Mouse (Mus musculus) G1E-ER4 (cell line): ENCODE measurements around the gene Ttll3. TPM values are rescaled to one million over a fixed set of nuclear protein-coding genes. Genes with fewer than 3 reads are reported as not detected.

Experiments used
- GATA1 ChIP-seq: IDR thresholded peaks from one replicate; pipeline ENCODE4 v1.8.0; 2012; ENCODE audit warnings: low read length, inconsistent platforms
- polyA plus RNA-seq: library from polyadenylated mRNA; stranded (reverse); fragments of >175 nt; gene quantifications from 2 replicates; pipeline ENCODE4 v1.2.3, GENCODE M21; 2012

The Ttll3 gene
- polyA plus RNA-seq, 1 experiment, result 4.8 TPM

DNA sequence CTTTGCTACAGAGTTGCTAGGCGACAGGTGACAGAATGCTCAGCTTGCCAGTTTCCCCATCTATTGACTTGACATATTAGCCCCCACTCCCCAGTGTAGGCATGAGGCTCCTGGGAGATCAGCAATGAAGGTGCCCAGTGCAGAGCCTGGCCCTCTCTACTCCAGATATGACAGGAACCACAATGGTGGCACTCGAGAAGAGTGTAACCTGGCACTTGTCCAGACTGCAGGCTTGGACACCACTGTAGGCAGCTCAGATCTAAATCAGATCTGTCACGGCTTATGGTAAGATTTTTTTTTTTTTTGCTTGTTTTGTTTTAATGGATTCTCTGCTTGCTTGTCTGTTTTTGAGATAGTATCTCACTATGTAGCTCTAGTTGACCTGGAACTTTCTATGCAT is 44.6 kb downstream of the Ttll3 start:
- no peak for TF ChIP-seq GATA1

DNA sequence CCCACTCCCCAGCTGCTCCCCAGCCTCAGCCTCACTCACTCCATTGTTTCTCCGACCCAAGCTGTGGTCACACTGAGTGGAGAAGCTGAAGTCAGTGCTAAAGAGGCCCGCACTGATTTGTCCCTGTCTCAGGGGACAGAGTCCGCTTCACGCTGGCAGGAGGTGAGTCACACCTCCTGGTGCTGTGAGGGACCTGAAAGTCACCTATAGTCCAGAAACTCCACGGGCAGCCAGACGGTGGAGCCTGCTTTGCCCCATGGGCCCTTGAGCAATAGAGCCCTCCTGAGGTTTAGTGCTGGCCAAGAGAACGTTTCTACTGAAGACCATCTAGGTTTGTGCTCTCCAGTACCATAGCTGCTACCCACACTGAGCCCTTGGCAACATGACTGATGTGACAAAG is 45.6 kb downstream of the Ttll3 start:
- no peak for TF ChIP-seq GATA1

DNA sequence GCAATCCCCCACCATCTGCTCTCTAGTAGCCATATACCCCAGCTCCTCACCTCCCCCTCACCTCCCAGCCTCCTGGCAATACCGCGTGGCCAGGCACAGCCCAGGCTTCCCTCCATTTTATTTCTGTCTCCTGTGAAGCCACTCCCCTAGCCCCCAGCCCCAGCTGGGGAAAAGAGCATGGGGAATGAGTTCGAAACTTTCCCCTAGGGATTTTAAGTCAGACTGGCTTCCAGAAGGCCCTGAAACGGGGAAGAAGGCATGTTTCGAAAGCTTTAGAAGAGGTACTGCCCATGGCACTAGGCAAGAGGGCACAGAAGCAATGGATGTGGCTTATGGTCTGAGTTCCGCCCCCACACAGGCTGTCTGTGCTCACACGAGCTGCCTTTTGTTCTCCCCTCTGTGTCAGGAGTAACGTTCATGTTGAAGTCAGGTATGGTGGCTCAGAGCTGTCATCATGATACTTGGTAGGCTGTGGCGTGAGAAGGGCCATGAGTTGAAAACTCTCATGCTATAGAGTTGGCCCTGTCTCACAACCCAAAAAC is 46.7 kb downstream of the Ttll3 start, which contains the start of gene Cidec:
Cidec (minus strand) TSS at position 97 of the 542 bp plus-strand sequence.
- TF ChIP-seq GATA1, result no peak

DNA sequence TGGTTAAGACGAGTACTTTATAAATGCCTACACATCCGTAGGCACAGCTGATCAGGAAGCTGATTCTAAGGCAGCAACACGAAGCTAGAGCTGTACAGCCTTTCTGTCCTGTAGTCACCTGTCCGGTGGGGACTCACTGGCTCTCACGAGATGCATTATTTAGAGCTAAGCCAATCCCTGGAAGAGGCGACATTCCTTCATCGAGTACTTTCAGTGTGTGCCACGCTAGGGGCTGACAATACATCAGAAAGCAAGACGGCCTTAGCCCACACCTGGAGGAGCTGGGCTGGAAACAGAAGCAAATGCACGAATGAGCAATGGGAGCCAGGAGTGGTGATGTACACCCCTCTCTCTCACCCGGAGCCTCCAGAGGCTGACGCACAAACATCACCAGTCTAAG is 48.1 kb downstream of the Ttll3 start:
- no peak for TF ChIP-seq GATA1

DNA sequence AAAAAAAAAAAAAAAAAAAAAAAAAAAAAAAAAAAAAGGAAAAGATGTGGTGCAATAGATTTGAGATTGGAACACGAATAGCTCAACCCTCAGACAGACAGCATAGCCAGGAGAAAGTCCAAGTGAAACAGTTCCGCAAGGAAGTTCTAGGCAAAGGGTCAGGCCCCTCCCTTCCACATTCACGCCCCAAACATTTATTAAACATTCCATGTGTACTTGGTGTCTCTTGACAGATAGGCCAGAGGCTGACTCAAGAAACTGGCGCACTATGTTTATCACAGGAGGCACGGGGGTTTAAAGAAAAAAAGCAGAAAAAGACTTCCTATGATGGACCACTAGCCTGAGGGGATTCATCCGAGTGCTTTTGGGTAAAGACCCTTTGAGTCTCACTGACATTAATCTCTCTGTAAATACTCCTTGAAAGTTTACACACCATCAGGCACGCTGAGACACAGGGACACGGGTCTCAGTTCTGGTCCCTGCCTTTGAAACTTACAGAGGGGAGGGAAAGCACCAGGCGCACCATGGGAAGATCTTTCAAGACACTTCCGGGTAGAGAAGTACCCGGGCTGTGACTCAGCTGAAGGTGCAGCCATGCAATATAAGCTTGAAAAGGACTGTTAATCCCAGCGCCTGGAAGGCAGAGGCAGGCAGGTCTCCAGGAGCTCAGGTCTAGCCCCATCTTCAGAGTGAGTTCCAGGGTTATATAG is 49.8 kb downstream of the Ttll3 start:
- no peak for TF ChIP-seq GATA1

DNA sequence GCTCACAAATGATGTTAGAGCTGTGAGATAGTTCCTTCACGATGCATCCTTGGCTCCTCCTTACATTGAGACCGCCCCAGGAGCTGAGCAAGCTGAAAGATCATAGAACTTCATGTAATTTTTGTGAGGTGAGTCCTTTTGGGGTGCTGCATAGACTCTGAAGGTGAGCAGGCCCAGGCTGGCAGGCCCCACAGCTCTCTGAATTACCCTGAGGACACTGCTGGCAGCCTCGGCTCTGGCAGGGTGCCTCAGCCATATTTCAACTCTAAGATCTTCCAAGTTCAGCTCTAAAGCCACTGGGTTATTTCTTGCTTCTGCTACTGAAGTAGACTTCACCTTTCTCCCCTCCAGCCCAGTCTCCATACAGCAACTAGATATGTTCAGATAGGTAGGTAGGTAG is 51.6 kb downstream of the Ttll3 start:
- TF ChIP-seq GATA1, result no peak

DNA sequence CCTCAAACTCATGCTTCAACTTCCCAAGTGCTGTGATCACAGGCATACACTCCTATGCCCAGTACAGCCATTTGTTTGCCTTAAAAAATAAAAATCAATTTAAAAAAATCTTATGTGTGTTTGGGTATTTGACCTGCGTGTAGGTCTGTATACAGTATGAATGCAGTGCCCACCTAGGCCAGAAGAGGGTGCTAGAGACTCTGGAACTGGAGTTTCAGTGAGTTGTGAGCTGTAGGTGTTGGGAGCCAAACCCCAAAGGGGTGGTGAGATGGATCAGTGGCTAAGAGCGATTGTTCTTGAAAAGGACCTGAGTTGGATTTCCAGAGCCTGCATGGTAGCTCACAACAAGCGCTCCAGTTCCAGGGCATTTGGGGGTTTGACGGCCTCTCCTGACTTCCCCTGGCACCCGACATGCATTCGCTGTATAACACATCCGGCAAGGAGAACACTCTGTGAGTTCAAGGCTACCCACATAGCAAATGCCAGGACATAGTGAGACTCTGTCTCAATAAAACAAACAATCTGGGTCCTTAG is 52.2 kb downstream of the Ttll3 start:
- TF ChIP-seq GATA1, result no peak

DNA sequence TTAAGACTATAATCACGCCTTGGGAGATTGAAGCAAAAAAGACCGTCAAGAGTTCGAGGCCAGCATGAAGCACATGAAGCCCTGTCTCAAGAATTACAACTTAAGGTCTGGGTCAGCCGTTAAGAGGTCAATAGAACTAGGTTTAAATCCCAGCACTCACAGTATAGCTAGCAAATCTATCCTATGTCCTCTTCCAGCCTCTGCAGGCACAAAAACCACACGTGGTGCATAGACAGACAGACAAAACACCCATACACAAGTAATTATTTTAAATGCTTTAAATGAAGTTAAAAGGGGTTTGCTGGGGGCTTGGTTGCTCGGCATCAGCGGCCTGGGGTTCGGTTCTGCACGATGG is 53.0 kb downstream of the Ttll3 start:
- TF ChIP-seq GATA1, result no peak

DNA sequence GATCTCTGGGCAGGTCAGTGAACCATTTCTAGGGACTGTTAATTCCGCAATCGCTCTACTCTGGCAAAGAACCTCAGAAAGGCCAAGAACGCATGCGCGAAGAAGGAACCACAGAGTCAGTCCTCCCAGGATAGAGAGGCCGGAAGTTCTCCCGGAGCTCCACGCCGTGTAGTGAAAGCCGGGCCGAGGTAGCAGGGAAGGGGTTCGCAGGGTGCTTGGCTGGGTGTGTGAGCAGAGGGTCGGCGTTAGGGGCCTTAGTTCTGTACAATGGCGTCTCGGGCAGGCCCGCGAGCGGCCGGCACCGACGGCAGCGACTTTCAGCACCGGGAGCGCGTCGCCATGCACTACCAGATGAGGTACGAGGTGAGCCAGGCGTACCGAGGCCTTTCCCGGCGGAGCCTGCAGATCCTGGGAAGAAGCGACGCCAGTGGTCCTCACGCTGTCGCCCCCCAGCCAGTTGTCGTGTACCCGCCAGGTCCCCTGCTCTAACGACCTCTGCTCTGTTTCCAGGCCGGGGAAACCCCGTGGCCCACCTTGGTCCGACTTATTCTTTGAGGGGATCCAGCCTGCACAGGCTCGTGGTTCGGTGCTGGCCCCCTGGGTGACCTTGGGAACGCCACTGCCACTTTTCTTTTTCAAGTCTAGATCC is 53.5 kb downstream of the Ttll3 start, which contains the start of gene Jagn1:
Jagn1 (plus strand) TSS at position 128 of the 649 bp plus-strand sequence.
- TF ChIP-seq GATA1, result no peak

DNA sequence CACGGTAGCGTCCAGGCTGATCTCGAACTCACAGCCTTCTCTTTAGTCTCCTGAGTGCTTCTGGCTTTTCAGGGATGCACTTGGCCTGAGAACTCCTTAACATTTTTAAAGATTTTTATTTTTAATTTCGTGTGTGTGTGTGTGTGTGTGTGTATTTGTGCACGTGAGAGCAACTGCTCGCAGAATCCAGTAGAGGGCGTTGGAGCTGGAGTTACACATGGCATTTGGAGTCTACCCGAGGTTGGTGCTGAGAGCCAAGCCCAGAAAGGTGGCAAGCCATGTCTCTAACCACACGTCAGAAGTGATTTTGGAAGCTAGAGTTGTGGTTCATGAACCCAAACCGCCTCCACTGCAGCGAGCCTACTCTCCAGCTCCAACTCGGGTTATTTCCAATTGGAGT is 54.0 kb downstream of the Ttll3 start:
- TF ChIP-seq GATA1, result no peak

DNA sequence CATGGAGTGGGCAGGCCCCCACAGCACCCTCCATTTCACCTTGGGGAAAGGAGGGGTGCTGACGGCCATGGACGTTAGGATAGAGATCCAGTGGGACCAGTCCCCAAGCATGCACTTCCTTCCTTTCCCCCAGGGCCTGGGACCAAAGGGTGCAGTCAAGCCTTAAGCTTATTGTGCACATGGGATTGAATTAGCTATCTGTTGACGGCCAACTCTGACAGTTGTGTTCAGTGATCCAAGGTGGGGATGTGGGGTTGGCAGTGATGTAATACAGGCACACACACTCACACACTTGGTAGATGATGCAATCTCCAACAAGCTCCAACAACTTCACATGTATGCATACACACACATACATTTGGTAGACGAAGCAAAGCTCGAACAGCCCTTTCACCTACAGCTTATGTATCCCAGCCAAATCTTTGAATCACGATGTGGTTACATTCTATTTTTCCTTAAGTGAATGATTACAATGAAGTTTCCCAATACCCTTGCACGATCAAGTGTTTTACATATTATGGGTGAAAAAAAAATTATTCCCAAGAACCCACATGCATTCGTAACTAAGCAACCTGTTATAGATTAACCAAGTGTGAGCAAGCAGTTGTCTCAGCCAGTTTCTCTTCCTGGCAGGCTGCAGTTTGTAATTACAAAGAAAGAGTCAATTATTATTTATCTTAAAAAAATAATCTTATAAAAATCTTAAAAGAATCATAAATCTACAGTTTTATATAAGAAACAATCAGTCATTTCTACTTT is 55.3 kb downstream of the Ttll3 start:
- TF ChIP-seq GATA1, result no peak

DNA sequence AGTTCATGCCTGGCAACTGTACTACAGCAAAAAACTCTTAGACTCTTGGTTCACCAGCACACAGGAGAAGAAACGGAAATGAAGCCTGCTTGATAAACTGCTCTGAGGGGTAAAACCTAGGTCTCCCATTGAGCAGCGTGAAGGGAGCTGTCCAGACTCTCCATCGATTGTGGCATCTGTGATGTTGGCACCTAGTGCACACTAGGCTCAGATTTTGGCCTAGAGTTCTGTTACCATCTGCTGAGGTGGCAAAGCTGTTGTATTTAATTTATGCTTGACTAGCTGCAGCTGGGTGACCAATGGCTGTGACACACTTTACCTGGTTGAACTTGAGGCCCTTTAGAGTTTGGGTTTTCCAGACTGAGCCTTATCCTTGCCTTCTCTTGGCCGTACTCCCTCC is 58.6 kb downstream of the Ttll3 start:
- no peak for TF ChIP-seq GATA1

DNA sequence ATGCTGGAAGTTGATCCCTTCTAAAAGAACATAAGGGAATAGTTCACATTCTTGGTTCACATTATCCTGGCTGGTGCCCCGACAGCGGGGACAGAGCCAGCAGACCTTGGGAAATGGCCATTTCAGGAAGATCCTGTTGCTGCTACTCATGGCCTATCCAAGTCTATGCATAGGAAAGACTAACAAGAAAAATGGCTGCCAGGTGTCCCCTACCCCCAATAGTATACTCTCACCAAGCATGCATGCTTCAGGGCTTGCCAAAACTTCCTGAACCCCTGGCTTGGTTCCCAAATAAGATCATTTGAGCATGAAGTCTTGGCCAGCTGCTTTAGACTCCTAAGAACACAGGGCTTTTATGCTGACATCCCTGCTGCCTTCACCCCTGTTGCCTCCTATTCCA is 62.8 kb downstream of the Ttll3 start:
- no peak for TF ChIP-seq GATA1

DNA sequence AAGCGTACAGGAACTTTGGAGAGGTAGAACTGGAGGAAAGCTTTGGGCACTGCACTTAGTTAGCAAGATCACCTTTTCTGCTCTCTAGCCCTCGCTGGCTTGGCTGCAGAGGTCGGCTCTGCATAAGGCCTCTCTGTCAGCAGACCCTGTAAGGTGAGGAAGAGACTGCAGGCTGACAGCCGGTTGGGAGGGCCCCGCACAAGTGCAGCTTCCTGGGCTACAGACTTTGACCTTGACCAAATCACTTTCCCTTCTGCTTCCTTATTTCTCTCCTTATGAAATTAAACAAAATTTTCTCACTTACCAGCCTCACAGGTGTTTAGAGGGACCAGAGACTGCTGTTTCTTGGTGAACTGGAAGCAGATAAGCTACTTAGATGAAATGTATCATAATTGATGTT is 65.9 kb downstream of the Ttll3 start:
- TF ChIP-seq GATA1, result no peak

DNA sequence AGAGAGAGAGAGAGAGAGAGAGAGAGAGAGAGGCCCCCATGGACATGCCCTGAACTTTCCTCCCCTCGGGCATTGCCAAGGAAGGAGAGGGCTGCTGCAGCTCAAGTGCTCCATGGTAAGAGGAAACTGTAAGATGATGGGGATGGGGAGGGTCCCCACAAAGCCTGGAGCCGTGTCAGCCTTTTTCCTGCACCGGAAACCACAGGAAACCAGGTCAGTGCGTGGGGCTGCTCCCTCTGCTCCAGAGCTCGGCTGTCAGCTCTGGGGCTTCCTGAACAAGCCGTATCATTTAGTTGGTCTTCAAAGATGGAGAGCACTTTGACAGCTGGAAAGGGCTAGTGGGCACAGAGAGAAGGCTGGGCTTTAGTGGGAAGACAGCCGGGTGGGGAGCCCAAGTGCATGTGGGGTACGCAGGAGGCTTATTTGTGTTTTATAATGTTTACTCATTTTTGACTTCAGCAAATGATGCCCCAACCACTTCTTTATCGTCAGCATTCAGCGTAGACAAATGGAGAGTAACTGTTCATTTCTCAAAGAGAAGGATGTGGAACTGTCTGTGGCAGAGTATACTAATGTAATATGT is 69.0 kb downstream of the Ttll3 start, which contains the start of gene Il17re:
Il17re (plus strand) TSS at position 533 of the 583 bp plus-strand sequence.
- no peak for TF ChIP-seq GATA1

DNA sequence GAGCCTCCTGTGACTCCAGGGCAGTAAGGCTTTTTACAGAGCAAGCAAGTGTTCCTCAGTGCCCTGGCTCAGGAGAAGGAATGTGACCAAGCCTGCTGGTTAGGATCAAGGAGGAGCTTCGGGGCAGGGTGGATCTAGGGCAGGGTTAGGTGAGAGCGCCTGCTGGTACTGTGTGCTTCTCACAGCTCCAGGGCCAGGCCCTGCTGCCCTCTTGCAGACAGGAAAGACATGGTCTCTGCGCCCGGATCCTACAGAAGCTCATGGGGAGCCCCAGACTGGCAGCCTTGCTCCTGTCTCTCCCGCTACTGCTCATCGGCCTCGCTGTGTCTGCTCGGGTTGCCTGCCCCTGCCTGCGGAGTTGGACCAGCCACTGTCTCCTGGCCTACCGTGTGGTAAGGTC is 69.6 kb downstream of the Ttll3 start:
- no peak for TF ChIP-seq GATA1

DNA sequence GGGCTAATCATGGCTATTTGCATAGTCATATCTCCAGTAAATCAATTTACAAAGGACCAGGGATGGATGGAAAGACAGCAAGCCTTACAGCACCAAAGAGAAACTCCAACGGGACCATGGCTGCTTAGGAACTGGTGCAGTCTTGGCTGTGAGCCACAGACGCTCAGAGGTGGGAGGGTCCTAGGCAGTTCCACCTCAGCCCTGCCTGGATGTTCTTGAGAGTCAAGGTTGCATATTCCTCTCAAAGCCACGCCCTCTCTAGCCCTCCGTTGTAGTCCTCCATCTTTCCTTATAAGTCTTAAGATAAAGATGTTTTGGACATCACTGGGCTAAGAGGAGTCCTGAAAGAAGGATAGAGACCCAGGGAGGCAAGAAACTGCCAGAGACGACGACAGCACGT is 75.0 kb downstream of the Ttll3 start:
- TF ChIP-seq GATA1, result no peak

Other genes starting within 250 kb of the Ttll3 start
- gene Lhfpl4, start 193.9 kb upstream of the Ttll3 start, polyA plus RNA-seq, result not detected in 2 replicates
- gene Mtmr14, start 151.4 kb upstream of the Ttll3 start, polyA plus RNA-seq, result 45.1 and 53.0 TPM in 2 replicates
- gene Cpne9, start 107.0 kb upstream of the Ttll3 start, polyA plus RNA-seq, result 0.33 and 0.51 TPM in 2 replicates
- 30.4 and 39.0 TPM in 2 replicates for gene Brpf1, start 82.1 kb upstream of the Ttll3 start, polyA plus RNA-seq
- 12.6 and 18.1 TPM in 2 replicates for gene Ogg1, start 62.3 kb upstream of the Ttll3 start, polyA plus RNA-seq
- not detected in 2 replicates for gene Camk1, start 45.3 kb upstream of the Ttll3 start, polyA plus RNA-seq
- gene Tada3, start 11.4 kb upstream of the Ttll3 start, polyA plus RNA-seq, result 78.7 and 104 TPM in 2 replicates
- gene Arpc4, start 11.1 kb upstream of the Ttll3 start, polyA plus RNA-seq, result 238 and 292 TPM in 2 replicates
- 159 and 183 TPM in 2 replicates for gene Rpusd3, start 30.1 kb downstream of the Ttll3 start, polyA plus RNA-seq
- not detected in 2 replicates for gene Cidec, start 46.5 kb downstream of the Ttll3 start, polyA plus RNA-seq
- gene Jagn1, start 53.3 kb downstream of the Ttll3 start, polyA plus RNA-seq, result 8.3 and 11.9 TPM in 2 replicates
- gene Il17re, start 69.2 kb downstream of the Ttll3 start, polyA plus RNA-seq, result not detected in 2 replicates
- 0.40 and 0.83 TPM in 2 replicates for gene Il17rc, start 82.2 kb downstream of the Ttll3 start, polyA plus RNA-seq
- 29.3 and 34.5 TPM in 2 replicates for gene Creld1, start 94.0 kb downstream of the Ttll3 start, polyA plus RNA-seq
- gene Prrt3, start 112.7 kb downstream of the Ttll3 start, polyA plus RNA-seq, result not detected in 2 replicates
- 29.5 and 38.6 TPM in 2 replicates for gene Emc3, start 142.4 kb downstream of the Ttll3 start, polyA plus RNA-seq
- gene Fancd2, start 142.4 kb downstream of the Ttll3 start, polyA plus RNA-seq, result 0.94 and 1.4 TPM in 2 replicates
- gene Fancd2os, start 211.5 kb downstream of the Ttll3 start, polyA plus RNA-seq, result not detected in 2 replicates
- gene Brk1, start 215.5 kb downstream of the Ttll3 start, polyA plus RNA-seq, result 29.9 and 32.0 TPM in 2 replicates
- 8.6 and 9.1 TPM in 2 replicates for gene Vhl, start 234.7 kb downstream of the Ttll3 start, polyA plus RNA-seq
- 14.3 and 15.4 TPM in 2 replicates for gene Irak2, start 249.2 kb downstream of the Ttll3 start, polyA plus RNA-seq